15 mouse cellular contexts compared by ENCODE assay signal in genomic region chr4:82492737-82493136, GRCm38 (mm10).
DNase-seq lines count a peak whose midpoint lies in the region; ATAC-seq lines count a peak whose summit lies in the region.
"Had no signal": no experiment of that assay in that cellular context is flagged by ENCODE, and none has a peak within 500 bp of the region (broad histone marks: within the 10 kb centered on the region; RNA-seq: fewer than 3 reads in every experiment).

No protein-coding gene starts in this region.

- no peak for ATAC-seq in hindbrain, embryonic 15.5 days (ENCODE audit: low FRiP score, low read depth)
- no peak for ATAC-seq in forebrain, embryonic 14.5 days
- no peak for ATAC-seq in midbrain, embryonic 15.5 days (replicated peaks)
- ATAC-seq: intestine, postnatal 0 days; liver, postnatal 0 days had no signal

- peak; percentile 88 for DNase-seq in heart, adult 11 months
- no peak for DNase-seq in heart, adult 8-10 months (ENCODE audit: low spot score)
- DNase-seq in hindbrain, embryonic 10.5 days (ENCODE audit: low spot score), result no peak
- DNase-seq in forebrain, embryonic 14.5 days (ENCODE audit: low spot score), result peak; percentile 73
- no peak for DNase-seq in spleen, postnatal 10 days (ENCODE audit: low spot score in 2 of 2)
- DNase-seq: adrenal gland, postnatal 14 days; kidney, postnatal 25 days; liver, postnatal 0 days; lung, postnatal 4 days had no signal

- H3K4me2 ChIP-seq in hindbrain, embryonic 15.5 days, result peak overlapping the region; percentile 100
- peak overlapping the region; percentile 85 for H3K4me2 ChIP-seq in forebrain, embryonic 14.5 days (ENCODE audit: low read length)
- H3K4me2 ChIP-seq in midbrain, embryonic 15.5 days, result peak overlapping the region; percentile 30; the same call in 1 of the 2 replicates
- H3K4me2 ChIP-seq: embryonic facial prominence, embryonic 12.5 days; limb, embryonic 12.5 days had no signal

- H3K9ac ChIP-seq in hindbrain, embryonic 15.5 days, result no peak overlapping the region
- H3K9ac ChIP-seq in forebrain, embryonic 14.5 days (ENCODE audit: low read length), result peak overlapping the region; percentile 98; the same call in 1 of the 2 replicates
- no peak overlapping the region for H3K9ac ChIP-seq in midbrain, embryonic 15.5 days
- H3K9ac ChIP-seq: embryonic facial prominence, embryonic 12.5 days; limb, embryonic 12.5 days; liver, postnatal 0 days had no signal

- peak overlapping the region; percentile 37; the same call in 1 of the 2 replicates for H3K27ac ChIP-seq in hindbrain, embryonic 15.5 days (replicated peaks)
- H3K27ac ChIP-seq in hindbrain, embryonic 10.5 days, result no peak overlapping the region
- peak overlapping the region; percentile 52; the same call in 1 of the 2 replicates for H3K27ac ChIP-seq in forebrain, embryonic 14.5 days (ENCODE audit: low read depth, low read length)
- no peak overlapping the region for H3K27ac ChIP-seq in midbrain, embryonic 15.5 days
- H3K27ac ChIP-seq: embryonic facial prominence, embryonic 12.5 days; limb, embryonic 12.5 days had no signal

- H3K4me3 ChIP-seq in hindbrain, embryonic 15.5 days, result no peak overlapping the region
- H3K4me3 ChIP-seq in hindbrain, embryonic 10.5 days, result no peak overlapping the region
- H3K4me3 ChIP-seq in forebrain, embryonic 14.5 days (ENCODE audit: low read depth, low read length), result peak overlapping the region; percentile 0; the same call in 1 of the 2 replicates
- no peak overlapping the region for H3K4me3 ChIP-seq in midbrain, embryonic 15.5 days
- H3K4me3 ChIP-seq: embryonic facial prominence, embryonic 12.5 days; limb, embryonic 12.5 days had no signal

- H3K27me3 ChIP-seq in hindbrain, embryonic 15.5 days, result no peaks in the 10 kb centered on the region
- H3K27me3 ChIP-seq in hindbrain, embryonic 10.5 days (ENCODE audit: insufficient read depth, poor library complexity, severe bottlenecking), result peaks cover 39% of the 10 kb centered on the region
- no peaks in the 10 kb centered on the region for H3K27me3 ChIP-seq in forebrain, embryonic 14.5 days (replicated peaks; ENCODE audit: control insufficient read depth, insufficient read depth, low read length)
- no peaks in the 10 kb centered on the region for H3K27me3 ChIP-seq in midbrain, embryonic 15.5 days (replicated peaks)
- H3K27me3 ChIP-seq: embryonic facial prominence, embryonic 12.5 days; limb, embryonic 12.5 days had no signal

- no peaks in the 10 kb centered on the region for H3K9me3 ChIP-seq in hindbrain, embryonic 15.5 days
- H3K9me3 ChIP-seq in hindbrain, embryonic 10.5 days, result no peaks in the 10 kb centered on the region
- H3K9me3 ChIP-seq in forebrain, embryonic 14.5 days (replicated peaks; ENCODE audit: control insufficient read depth, low read length), result no peaks in the 10 kb centered on the region
- H3K9me3 ChIP-seq in midbrain, embryonic 15.5 days, result no peaks in the 10 kb centered on the region
- H3K9me3 ChIP-seq: embryonic facial prominence, embryonic 12.5 days; limb, embryonic 12.5 days had no signal

- WGBS in hindbrain, embryonic 15.5 days, result 62% methylated on average over 2 of the region's 2 CpGs
- 85% methylated on average over 2 of the region's 2 CpGs for WGBS in hindbrain, embryonic 10.5 days
- 39% methylated on average over 2 of the region's 2 CpGs for WGBS in forebrain, embryonic 14.5 days
- WGBS in midbrain, embryonic 15.5 days, result 73% methylated on average over 2 of the region's 2 CpGs

- H3K4me1 ChIP-seq in hindbrain, embryonic 15.5 days (replicated peaks), result peaks cover 31% of the 10 kb centered on the region
- H3K4me1 ChIP-seq in hindbrain, embryonic 10.5 days (replicated peaks), result peaks cover 11% of the 10 kb centered on the region
- H3K4me1 ChIP-seq in forebrain, embryonic 14.5 days (ENCODE audit: control insufficient read depth, insufficient read depth, low read length), result peaks cover 24% of the 10 kb centered on the region
- peaks cover 17% of the 10 kb centered on the region for H3K4me1 ChIP-seq in midbrain, embryonic 15.5 days

- H3K36me3 ChIP-seq in hindbrain, embryonic 15.5 days, result no peaks in the 10 kb centered on the region
- H3K36me3 ChIP-seq in hindbrain, embryonic 10.5 days, result peaks cover 11% of the 10 kb centered on the region
- H3K36me3 ChIP-seq in forebrain, embryonic 14.5 days (ENCODE audit: control insufficient read depth, insufficient read depth, low read length), result peaks cover 19% of the 10 kb centered on the region
- no peaks in the 10 kb centered on the region for H3K36me3 ChIP-seq in midbrain, embryonic 15.5 days (replicated peaks)
- H3K36me3 ChIP-seq: G1E had no signal

Comparison
In these comparisons a context has a peak if more than half of its experiments do, and no peak if none do; other contexts are left out.
1. DNase-seq: peak in heart, adult 11 months (single experiment) and forebrain, embryonic 14.5 days (single experiment); none in heart, adult 8-10 months (single experiment), hindbrain, embryonic 10.5 days (single experiment) and spleen, postnatal 10 days (0 of 2).
2. H3K27ac ChIP-seq: peak in hindbrain, embryonic 15.5 days (single experiment) and forebrain, embryonic 14.5 days (single experiment); none in hindbrain, embryonic 10.5 days (single experiment) and midbrain, embryonic 15.5 days (single experiment).
3. H3K4me2 ChIP-seq: peak in every context shown above with its lines; median percentile 100 in hindbrain, embryonic 15.5 days; 85 in forebrain, embryonic 14.5 days; 30 in midbrain, embryonic 15.5 days.